Mouse (Mus musculus) neural tube, embryonic 15.5 days (tissue): ENCODE results near the gene Plk5. TPM values are rescaled to one million over a fixed set of nuclear protein-coding genes. Genes with fewer than 3 reads are reported as not detected.
A peak's percentile ranks its signal among the peaks of the same experiment; 100 is the strongest.

Experiments used
- ATAC-seq: fragments of 200-750 bp; cut with Nextera tagmentation; 2 replicates; pipeline ENCODE4 v1.8.0; 2017; ENCODE audit warnings: mild to moderate bottlenecking, moderate TSS enrichment, moderate library complexity; ENCODE audit not compliant: low FRiP score
- H3K27ac ChIP-seq: fragments of 300-500 bp; sonication (generic); replicated peaks from 2 replicates; pipeline ENCODE4 v1.5.1; 2015; ENCODE audit warnings: mild to moderate bottlenecking, inconsistent platforms
- H3K27me3 ChIP-seq: fragments of 300-500 bp; sonication (generic); replicated peaks from 2 replicates; pipeline ENCODE4 v1.6.1; 2015; ENCODE audit warnings: inconsistent platforms
- H3K36me3 ChIP-seq: fragments of 300-500 bp; sonication (generic); 2 replicates; pipeline ENCODE4 v1.6.1; 2015; ENCODE audit warnings: inconsistent platforms
- H3K4me1 ChIP-seq: fragments of 300-500 bp; sonication (generic); 2 replicates; pipeline ENCODE4 v1.6.1; 2015; ENCODE audit warnings: inconsistent platforms
- H3K4me2 ChIP-seq: fragments of 300-500 bp; sonication (generic); 2 replicates; pipeline ENCODE4 v1.6.1; 2015; ENCODE audit warnings: inconsistent platforms, mild to moderate bottlenecking, moderate library complexity
- H3K4me3 ChIP-seq: fragments of 300-500 bp; sonication (generic); replicated peaks from 2 replicates; pipeline ENCODE4 v1.5.1; 2015; ENCODE audit warnings: mild to moderate bottlenecking, inconsistent platforms
- H3K9ac ChIP-seq: fragments of 300-500 bp; sonication (generic); replicated peaks from 2 replicates; pipeline ENCODE4 v1.6.1; 2015; ENCODE audit warnings: mild to moderate bottlenecking, inconsistent platforms
- H3K9me3 ChIP-seq: fragments of 300-500 bp; sonication (generic); replicated peaks from 2 replicates; pipeline ENCODE4 v1.6.1; 2016; ENCODE audit warnings: inconsistent platforms
- WGBS: fragments of 180-500 bp; shearing (Covaris S2); methylation state at CpG from one replicate; pipeline ENCODE4 v1.1.7; 2015; ENCODE audit warnings: mixed read lengths; 5-methylcytosine and 5-hydroxymethylcytosine counted together
- polyA plus RNA-seq: library from polyadenylated mRNA; unstranded; fragments of >200 nt; fragmentation: Nextera tagmentation; extraction: Ambion mirVana; gene quantifications from 2 replicates; pipeline ENCODE4 v1.2.1, GENCODE M21; 2015

The Plk5 gene
- polyA plus RNA-seq, result 3.9 and 6.1 TPM in 2 replicates

DNA sequence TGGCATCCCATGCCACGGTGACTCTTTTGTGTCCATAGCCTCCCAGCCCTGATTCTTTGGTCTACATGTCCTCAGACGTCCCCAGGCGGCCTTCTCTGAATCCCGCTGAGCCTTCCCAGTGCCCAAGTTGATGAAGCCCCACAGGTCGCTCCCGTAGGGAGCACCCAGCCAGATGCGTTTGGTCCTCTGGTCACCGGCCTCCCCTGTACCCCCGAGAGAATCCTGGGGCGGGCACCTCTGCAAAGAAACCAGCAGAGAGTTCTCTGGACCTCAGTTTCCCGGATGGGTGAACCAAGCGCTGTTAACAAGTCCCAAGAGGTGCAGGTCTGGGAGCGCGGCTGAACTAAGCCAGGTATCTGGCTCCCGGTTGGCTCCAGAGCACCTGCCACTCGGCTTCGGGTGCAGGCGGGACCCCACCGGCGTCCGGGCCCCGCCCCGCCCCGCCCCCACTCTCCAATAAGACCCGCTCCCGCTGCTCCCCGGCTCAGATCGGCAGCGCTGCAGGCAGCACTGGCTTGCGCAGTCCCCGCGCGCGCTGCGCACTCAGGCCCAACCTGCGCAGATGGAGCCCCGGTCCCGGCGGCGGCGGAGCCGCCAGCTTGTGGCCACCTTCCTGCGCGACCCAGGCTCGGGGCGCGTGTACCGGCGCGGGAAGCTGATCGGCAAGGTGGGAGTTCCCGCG, at the start of gene Plk5:
Gene Plk5, plus strand, starts transcription at position 459 of the 682 bp plus-strand sequence.
- no peak for ATAC-seq
- peaks cover 27% of the 10 kb centered on the region for H3K4me1 ChIP-seq
- H3K9ac ChIP-seq, result peak within 1 kb of the TSS; percentile 14
- peak within 1 kb of the TSS; percentile 77 for H3K4me2 ChIP-seq
- H3K9me3 ChIP-seq, result no peaks in the 10 kb centered on the region
- no peak within 1 kb of the TSS for H3K27ac ChIP-seq
- peaks cover 92% of the 10 kb centered on the region for H3K27me3 ChIP-seq
- under 1% methylated on average over 53 of the region's 53 CpGs for WGBS
- peak within 1 kb of the TSS; percentile 40 for H3K4me3 ChIP-seq
- H3K36me3 ChIP-seq, result no peaks in the 10 kb centered on the region

GRCm38 (mm10) chr10:80311560-80311959, 44.7 kb upstream of the Plk5 start:
- H3K27me3 ChIP-seq, result no peaks in the 10 kb centered on the region
- 87% methylated on average over 16 of the region's 16 CpGs for WGBS
- H3K4me1 ChIP-seq, result peaks cover 41% of the 10 kb centered on the region
- no peak for ATAC-seq
- no peak overlapping the region for H3K4me3 ChIP-seq
- H3K4me2 ChIP-seq, result no peak overlapping the region
- peaks cover 98% of the 10 kb centered on the region for H3K36me3 ChIP-seq
- no peak overlapping the region for H3K9ac ChIP-seq
- H3K9me3 ChIP-seq, result no peaks in the 10 kb centered on the region
- H3K27ac ChIP-seq, result no peak overlapping the region

GRCm38 (mm10) chr10:80312586-80313504, 43.4 kb upstream of the Plk5 start:
- no peak overlapping the region for H3K27ac ChIP-seq
- H3K27me3 ChIP-seq, result no peaks in the 10 kb centered on the region
- no peak for ATAC-seq
- peaks cover 50% of the 10 kb centered on the region for H3K4me1 ChIP-seq
- WGBS, result 67% methylated on average over 54 of the region's 54 CpGs
- no peak overlapping the region for H3K4me3 ChIP-seq
- no peaks in the 10 kb centered on the region for H3K9me3 ChIP-seq
- H3K4me2 ChIP-seq, result no peak overlapping the region
- peaks cover 97% of the 10 kb centered on the region for H3K36me3 ChIP-seq
- H3K9ac ChIP-seq, result no peak overlapping the region

DNA sequence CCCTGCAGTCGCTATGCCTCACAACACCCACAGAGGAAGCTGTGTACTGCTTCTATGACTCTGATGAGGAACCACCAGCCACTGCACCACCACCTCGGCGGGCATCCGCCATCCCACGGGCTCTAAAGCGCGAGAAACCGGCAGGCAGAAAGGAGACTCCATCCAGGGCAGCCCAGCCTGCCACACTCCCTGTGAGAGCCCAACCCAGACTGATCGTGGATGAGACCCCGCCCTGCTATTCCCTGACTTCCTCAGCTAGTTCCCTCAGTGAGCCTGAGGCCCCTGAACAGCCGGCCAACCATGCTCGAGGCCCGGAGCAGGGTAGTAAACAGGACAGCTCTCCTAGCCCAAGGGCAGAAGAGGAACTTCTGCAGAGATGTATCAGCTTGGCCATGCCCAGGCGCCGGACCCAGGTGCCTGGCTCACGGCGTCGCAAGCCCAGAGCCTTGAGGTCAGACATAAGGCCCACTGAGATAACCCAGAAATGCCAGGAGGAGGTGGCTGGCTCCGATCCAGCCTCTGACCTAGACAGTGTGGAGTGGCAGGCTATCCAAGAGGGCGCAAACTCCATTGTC, 42.5 kb upstream of the Plk5 start:
- ATAC-seq, result no peak
- H3K9me3 ChIP-seq, result no peaks in the 10 kb centered on the region
- WGBS, result 50% methylated on average over 20 of the region's 20 CpGs
- H3K9ac ChIP-seq, result no peak overlapping the region
- peaks cover 55% of the 10 kb centered on the region for H3K4me1 ChIP-seq
- H3K4me3 ChIP-seq, result no peak overlapping the region
- H3K4me2 ChIP-seq, result no peak overlapping the region
- peaks cover 95% of the 10 kb centered on the region for H3K36me3 ChIP-seq
- no peak overlapping the region for H3K27ac ChIP-seq
- H3K27me3 ChIP-seq, result no peaks in the 10 kb centered on the region

GRCm38 (mm10) chr10:80314494-80315001, 41.7 kb upstream of the Plk5 start:
- Histone ChIP-seq H3K4me2 (no peak overlapping the region), H3K27me3 (no peaks in the 10 kb centered on the region), H3K9me3 (no peaks in the 10 kb centered on the region), H3K9ac (no peak overlapping the region), H3K4me3 (no peak overlapping the region), H3K36me3 (peaks cover 87% of the 10 kb centered on the region), H3K27ac (no peak overlapping the region), H3K4me1 (peaks cover 63% of the 10 kb centered on the region)
- ATAC-seq, result no peak
- 55% methylated on average over 16 of the region's 16 CpGs for WGBS

- no peak for ATAC-seq
- 50% methylated on average over 27 of the region's 27 CpGs for WGBS
- Histone ChIP-seq H3K9me3 (no peaks in the 10 kb centered on the region), H3K4me1 (peaks cover 69% of the 10 kb centered on the region), H3K4me2 (no peak overlapping the region), H3K36me3 (peaks cover 79% of the 10 kb centered on the region), H3K9ac (no peak overlapping the region), H3K27me3 (no peaks in the 10 kb centered on the region), H3K4me3 (no peak overlapping the region), H3K27ac (no peak overlapping the region)
Measured at GRCm38 (mm10) chr10:80315315-80315714, 40.9 kb upstream of the Plk5 start.

GRCm38 (mm10) chr10:80316359-80316781, 39.9 kb upstream of the Plk5 start:
- peaks cover 73% of the 10 kb centered on the region for H3K4me1 ChIP-seq
- 15% methylated on average over 11 of the region's 11 CpGs for WGBS
- H3K4me2 ChIP-seq, result no peak overlapping the region; the same call in 1 of the 2 replicates
- H3K27ac ChIP-seq, result 0 out of 2 replicates have a peak overlapping the region, but pooled peaks have one; percentile 3
- H3K9me3 ChIP-seq, result no peaks in the 10 kb centered on the region
- no peak overlapping the region for H3K4me3 ChIP-seq
- H3K36me3 ChIP-seq, result peaks cover 69% of the 10 kb centered on the region
- no peaks in the 10 kb centered on the region for H3K27me3 ChIP-seq
- no peak overlapping the region for H3K9ac ChIP-seq
- ATAC-seq, result no peak

- 34% methylated on average over 10 of the region's 10 CpGs for WGBS
- no peak for ATAC-seq
- no peak overlapping the region for H3K4me2 ChIP-seq
- H3K27me3 ChIP-seq, result no peaks in the 10 kb centered on the region
- H3K9ac ChIP-seq, result no peak overlapping the region
- H3K36me3 ChIP-seq, result peaks cover 63% of the 10 kb centered on the region
- no peak overlapping the region for H3K4me3 ChIP-seq
- H3K27ac ChIP-seq, result peak overlapping the region; percentile 3; the same call in 1 of the 2 replicates
- peaks cover 76% of the 10 kb centered on the region for H3K4me1 ChIP-seq
- no peaks in the 10 kb centered on the region for H3K9me3 ChIP-seq
Measured at GRCm38 (mm10) chr10:80317011-80317410, 39.2 kb upstream of the Plk5 start.

GRCm38 (mm10) chr10:80320340-80320760, 35.9 kb upstream of the Plk5 start, which contains the start of gene 2310011J03Rik:
2310011J03Rik (minus strand) TSS chr10:80320537.
- H3K4me2 ChIP-seq, result peak within 1 kb of the TSS; percentile 96
- peak within 1 kb of the TSS; percentile 76 for H3K27ac ChIP-seq
- peaks cover 67% of the 10 kb centered on the region for H3K4me1 ChIP-seq
- under 1% methylated on average over 34 of the region's 34 CpGs for WGBS
- no peaks in the 10 kb centered on the region for H3K9me3 ChIP-seq
- peaks cover 31% of the 10 kb centered on the region for H3K36me3 ChIP-seq
- peak within 1 kb of the TSS; percentile 64 for H3K9ac ChIP-seq
- H3K4me3 ChIP-seq, result peak within 1 kb of the TSS; percentile 72
- peak; percentile 71 for ATAC-seq
- H3K27me3 ChIP-seq, result peaks cover 2% of the 10 kb centered on the region; the same call in 1 of the 2 replicates

DNA sequence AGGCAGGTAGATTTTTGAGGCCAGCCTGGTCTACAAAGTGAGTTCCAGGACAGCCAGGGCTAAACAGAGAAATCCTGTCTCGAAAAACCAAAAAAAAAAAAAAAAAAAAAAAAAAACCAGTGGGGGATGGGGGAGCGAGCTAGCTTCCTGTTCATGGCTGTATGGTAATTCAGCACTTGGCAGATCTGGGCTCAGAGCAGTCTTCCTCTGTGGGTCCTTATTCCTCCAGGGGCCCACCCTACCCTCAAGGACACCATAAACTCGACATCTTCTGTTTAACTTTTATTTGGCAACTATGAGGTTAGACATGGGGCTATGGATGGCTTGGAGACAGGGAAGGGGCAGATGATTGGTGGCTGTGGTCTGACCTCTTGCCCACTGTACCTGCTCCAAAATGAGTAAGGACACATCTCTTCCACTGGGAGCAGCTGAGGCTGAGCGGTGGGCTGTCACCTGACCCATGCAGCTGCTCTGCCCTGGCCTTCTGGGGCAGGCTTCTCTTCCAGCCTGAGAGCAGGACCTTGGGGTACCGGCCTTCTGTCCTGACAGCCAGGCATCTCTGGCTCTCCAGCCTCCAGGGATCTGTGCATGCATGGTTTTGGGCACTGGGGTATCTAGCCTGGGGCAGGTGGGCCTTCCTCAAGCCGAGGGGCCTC, 35.1 kb upstream of the Plk5 start:
- WGBS, result 78% methylated on average over 6 of the region's 6 CpGs
- no peak for ATAC-seq
- Histone ChIP-seq H3K27ac (no peak overlapping the region), H3K4me1 (peaks cover 59% of the 10 kb centered on the region), H3K4me3 (no peak overlapping the region), H3K9ac (no peak overlapping the region), H3K27me3 (peaks cover 2% of the 10 kb centered on the region; the same call in 1 of the 2 replicates), H3K9me3 (no peaks in the 10 kb centered on the region), H3K4me2 (no peak overlapping the region; the same call in 1 of the 2 replicates), H3K36me3 (peaks cover 23% of the 10 kb centered on the region)
